Mouse (Mus musculus) ovary, adult 18-20 months (tissue): ENCODE data around the gene Clcnka.

ENCODE experiments used
- DNase-seq: peaks from one replicate; pipeline ENCODE4 v3.0.0; 2022; ENCODE audit warnings: low spot score, mixed read lengths

The Clcnka gene

GRCm38 (mm10) chr4:141398545-141398944 lies at the start of gene Clcnka:
Clcnka (minus strand) TSS chr4:141398724.
- no peak for DNase-seq

GRCm38 (mm10) chr4:141446211-141446610 lies 47.7 kb upstream of the Clcnka start:
- DNase-seq: no peak

GRCm38 (mm10) chr4:141445328-141445720 lies 46.8 kb upstream of the Clcnka start:
- DNase-seq: no peak

- peak; percentile 84 for DNase-seq
These were observed 46.2 kb upstream of the Clcnka start, which contains the start of gene Zbtb17 for GRCm38 (mm10) chr4:141444451-141445327. Zbtb17 (plus strand) TSS chr4:141444654.

GRCm38 (mm10) chr4:141443641-141444429 lies 45.3 kb upstream of the Clcnka start:
- DNase-seq: no peak

GRCm38 (mm10) chr4:141440877-141441276 lies 42.4 kb upstream of the Clcnka start:
- DNase-seq: no peak

- no peak for DNase-seq
These were observed 40.7 kb upstream of the Clcnka start for GRCm38 (mm10) chr4:141439083-141439803.

- no peak for DNase-seq
These were observed 37.5 kb upstream of the Clcnka start, which contains the start of gene Srarp for GRCm38 (mm10) chr4:141435974-141436373. Srarp (minus strand) TSS chr4:141436105.

GRCm38 (mm10) chr4:141433191-141433590 lies 34.7 kb upstream of the Clcnka start:
- DNase-seq: no peak

GRCm38 (mm10) chr4:141432666-141433065 lies 34.1 kb upstream of the Clcnka start:
- DNase-seq: no peak

GRCm38 (mm10) chr4:141430997-141431396 lies 32.5 kb upstream of the Clcnka start:
- DNase-seq: peak; percentile 34

- no peak for DNase-seq
These were observed 31.3 kb upstream of the Clcnka start for GRCm38 (mm10) chr4:141429847-141430246.

GRCm38 (mm10) chr4:141429381-141429780 lies 30.9 kb upstream of the Clcnka start:
- no peak for DNase-seq

GRCm38 (mm10) chr4:141427921-141428320 lies 29.4 kb upstream of the Clcnka start:
- DNase-seq: no peak

- DNase-seq: no peak
These were observed 28.5 kb upstream of the Clcnka start for GRCm38 (mm10) chr4:141426796-141427745.

- no peak for DNase-seq
These were observed 27.3 kb upstream of the Clcnka start for GRCm38 (mm10) chr4:141425484-141426479.

- DNase-seq: no peak
These were observed 25.3 kb upstream of the Clcnka start for GRCm38 (mm10) chr4:141423691-141424431.

- DNase-seq: no peak
These were observed 24.8 kb upstream of the Clcnka start for GRCm38 (mm10) chr4:141423288-141423687.

- DNase-seq: no peak
These were observed 24.3 kb upstream of the Clcnka start for GRCm38 (mm10) chr4:141422841-141423240.
